Mouse (Mus musculus): ENCODE data around the gene Acnat1.
"Not testable (repeated sequence)": the region's sequence is repeated elsewhere in the genome, so short reads cannot be mapped to it uniquely, and the experiment has no call there.

The Acnat1 gene

DNA sequence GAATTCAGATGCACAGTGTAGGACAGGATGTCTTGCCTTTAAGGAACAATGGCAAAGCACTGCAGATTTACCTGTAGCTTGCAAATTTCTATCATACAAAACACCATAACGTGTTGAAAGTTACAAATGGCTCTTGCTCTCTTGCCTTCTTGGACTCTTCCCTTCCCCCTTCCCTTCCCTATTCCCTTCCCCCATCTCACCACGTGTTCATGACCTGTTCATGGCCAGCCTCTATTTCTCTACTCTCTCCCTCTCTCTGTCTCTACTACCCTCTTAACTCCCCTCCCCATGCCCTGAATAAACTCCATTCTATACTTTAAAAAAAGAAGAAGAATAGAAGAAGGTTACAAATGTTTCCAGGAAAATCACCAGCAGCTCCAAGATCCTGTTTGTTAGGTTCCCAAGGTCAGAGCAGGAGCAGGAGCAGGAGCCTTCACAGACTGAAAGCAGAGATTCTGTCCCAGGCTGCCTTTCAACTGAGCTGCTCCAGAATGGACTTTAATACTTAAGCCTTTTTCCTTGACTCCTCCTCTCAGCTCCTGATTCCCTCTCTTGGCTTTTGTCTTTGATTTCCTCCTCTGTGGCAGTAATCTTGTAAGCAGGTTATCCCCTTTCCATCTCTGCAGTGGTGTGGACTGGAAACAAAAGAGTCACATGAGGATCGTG lies at the start of gene Acnat1:
TSS of gene Acnat1 (minus strand) at position 478 of the 666 bp plus-strand sequence.
- in situ Hi-C loops (cut with MboI; ENCODE audit: low sequenced_read_pairs): no loop called here

DNA sequence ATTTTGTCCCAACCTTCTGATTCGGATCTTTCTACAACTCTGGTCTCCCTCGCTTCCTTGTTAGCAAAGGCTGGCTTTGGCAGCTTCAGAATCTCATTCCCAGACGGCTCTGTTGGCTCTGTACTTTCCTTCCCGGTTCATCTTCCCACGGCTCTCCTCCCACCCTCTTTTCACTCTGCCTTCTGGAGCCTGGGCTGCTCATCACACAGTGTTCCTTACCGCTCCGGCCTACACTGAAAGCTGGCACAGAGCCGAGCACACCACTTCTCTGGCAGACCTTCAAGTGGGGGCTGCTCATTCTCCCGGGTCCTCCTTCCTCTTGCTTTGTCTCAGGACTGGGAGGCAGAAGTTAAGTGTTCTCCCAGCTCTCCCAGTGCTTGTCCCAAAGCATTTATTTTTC lies 48.9 kb upstream of the Acnat1 start:
- in situ Hi-C loops (cut with MboI; ENCODE audit: low sequenced_read_pairs): no loop called here

DNA sequence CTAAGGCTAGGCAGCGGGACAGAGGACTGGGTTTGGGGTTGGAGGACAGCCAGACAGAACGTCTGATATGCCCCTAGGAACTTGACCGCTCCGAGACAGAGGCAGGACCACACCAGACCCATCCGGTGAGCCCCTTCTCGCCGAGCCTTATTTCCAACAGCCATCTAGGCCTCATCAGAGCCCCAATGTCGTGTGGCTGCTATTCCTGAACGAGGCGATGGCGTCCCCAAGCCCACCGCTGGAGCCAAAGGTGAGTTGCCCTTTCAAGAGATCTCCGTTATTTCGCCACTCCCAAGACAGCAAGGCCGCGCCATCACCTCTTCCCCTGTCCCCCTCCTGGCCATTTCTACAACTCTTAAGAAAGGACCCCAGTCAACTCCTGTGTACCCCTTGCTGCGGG lies 47.6 kb upstream of the Acnat1 start:
- in situ Hi-C loops (cut with MboI; ENCODE audit: low sequenced_read_pairs): no loop called here

DNA sequence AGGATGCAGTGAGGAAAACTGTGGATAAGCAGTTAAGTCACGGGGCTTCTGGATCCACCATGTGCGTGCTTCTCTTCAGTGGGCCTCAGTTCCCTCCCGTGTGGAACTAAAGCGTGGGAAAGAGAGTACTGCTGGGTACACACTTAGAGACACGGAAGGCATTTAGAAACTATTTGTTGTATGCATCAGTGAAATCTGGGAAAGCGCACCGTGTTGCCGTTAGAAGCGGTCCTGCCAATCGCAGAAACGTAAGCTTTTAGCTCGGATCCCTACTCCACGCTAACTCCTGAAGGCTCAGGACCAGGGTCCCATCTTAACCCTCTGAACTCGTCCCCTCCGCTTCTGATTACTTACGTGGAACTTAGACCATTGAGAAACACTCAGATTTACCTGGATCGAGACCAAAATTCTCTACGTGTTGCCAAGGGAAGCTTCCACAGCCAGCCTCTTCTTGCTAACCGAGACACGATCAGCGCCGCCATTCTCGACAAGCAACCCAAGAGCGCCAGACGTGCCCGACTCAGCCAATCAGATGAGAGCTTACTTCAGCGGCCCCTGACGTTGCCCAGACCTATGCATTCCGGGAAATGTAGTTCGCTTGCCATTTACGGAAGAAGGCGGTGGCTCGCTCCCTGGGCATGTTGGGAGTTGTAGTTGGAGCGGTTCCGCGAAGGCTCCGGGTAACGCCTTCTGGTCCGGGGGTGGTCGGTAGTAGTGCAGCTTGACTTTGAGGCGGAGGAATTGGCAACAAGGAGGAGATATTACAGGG lies 47.0 kb upstream of the Acnat1 start, which contains the start of the genes Mrpl50 and Zfp189:
TSS of gene Mrpl50 (minus strand) at position 522 of the 769 bp plus-strand sequence.
TSS of gene Zfp189 (plus strand) at position 605 of the 769 bp plus-strand sequence.
- in situ Hi-C loops (cut with MboI; ENCODE audit: low sequenced_read_pairs): no loop called here

DNA sequence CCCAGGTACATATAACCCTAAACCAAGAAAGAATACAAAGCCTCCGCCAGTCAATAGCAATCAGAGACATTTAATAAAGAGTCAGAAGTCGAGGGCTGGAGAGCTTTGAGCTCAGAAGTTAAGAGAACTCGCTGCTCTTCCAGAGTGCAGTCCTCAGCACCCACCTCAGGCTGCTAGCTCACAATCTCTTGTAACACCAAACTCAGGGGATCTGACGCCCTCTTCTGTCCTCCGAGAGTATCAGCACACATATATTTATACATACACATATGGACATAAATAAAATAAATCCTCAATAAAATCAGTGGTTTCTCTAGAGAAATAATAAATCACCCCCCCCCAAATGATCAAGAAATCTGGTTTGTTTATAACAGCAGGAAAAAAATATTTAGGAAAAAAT lies 45.8 kb upstream of the Acnat1 start:
- in situ Hi-C loops (cut with MboI; ENCODE audit: low sequenced_read_pairs): no loop called here

DNA sequence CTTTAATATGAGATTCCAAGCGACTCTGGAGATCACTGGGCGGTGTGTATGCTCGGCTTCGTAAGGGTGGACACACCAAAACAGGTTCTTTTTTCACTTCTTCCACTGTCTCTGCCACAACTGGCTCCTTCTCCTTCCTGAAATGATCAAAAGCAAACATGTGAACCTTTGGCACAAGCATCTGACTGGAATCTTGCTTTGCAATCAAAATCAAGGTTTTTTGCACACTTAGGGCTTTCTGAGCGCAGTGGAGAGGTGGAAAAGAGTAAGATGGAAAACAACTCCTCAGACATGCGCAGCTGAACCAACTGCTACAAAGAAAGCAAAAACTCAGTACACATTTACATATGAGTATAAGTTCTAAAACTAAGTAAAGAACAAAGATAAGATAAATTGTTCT lies 40.7 kb upstream of the Acnat1 start:
- in situ Hi-C loops (cut with MboI; ENCODE audit: low sequenced_read_pairs): no loop called here

DNA sequence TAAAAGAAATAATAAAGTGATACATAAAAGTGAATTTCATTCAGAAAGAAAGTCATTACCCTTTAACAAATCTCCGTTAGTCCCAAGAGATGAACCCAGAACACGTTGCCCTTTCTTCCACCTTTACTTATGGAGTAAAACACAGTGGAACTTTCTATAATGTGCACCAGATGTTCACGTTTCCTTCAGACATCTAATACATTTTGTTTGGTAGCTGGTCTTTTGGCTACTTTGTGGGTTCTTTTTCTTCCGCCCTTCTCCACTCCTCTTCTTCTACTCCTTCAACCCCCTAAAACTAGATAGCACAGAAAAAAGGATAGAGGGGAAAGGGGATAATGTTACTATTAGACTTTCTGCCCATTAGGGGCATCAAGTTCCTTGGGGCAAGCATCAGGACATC lies 38.9 kb upstream of the Acnat1 start:
- in situ Hi-C loops (cut with MboI; ENCODE audit: low sequenced_read_pairs): no loop called here

DNA sequence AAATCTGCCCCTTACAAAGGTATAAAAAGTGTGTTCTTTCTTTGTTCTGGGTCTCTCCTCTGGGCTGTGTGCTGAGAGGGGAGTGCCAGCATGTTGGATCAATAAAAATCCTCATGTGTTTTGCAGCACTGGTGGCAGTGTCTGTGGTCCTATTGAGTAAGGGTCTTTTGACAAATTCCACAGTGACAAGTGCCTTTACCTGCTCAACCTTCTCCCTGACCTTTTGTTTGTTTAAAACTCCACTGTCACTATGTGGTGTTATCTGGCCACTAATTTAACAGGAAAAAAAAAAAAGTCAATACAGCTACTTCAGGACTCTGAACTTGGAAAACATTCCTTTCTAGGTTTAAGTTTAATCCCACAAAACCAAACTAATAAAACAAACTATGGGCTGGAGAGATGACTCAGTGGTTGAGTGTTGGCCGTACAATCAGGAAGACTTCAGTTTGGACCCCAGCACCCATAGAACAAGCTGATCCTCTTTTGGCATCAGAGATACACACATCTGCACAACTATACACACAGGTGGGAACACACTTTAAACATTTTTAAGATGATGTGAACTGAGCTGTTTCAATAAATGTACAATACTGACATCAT lies 36.6 kb upstream of the Acnat1 start:
- in situ Hi-C loops (cut with MboI; ENCODE audit: low sequenced_read_pairs): not testable (repeated sequence)

DNA sequence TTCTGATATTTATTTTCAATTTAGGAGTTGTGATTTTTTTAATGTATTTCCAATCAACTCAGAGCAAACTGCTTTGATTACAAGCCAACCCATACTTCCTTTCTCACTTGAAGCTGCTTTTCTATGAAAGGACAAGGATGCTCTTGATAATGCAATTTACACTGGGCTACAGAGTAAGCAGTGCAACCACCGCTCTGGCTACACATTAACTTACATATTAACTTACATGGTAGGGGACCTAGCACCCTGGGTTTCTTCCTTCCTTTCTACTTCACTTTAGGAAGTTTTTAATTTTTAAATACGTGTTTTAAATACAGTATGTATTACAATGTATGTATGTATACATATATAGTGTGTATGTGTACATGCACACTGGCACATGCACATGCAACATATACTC lies 35.5 kb upstream of the Acnat1 start:
- in situ Hi-C loops (cut with MboI; ENCODE audit: low sequenced_read_pairs): no loop called here

DNA sequence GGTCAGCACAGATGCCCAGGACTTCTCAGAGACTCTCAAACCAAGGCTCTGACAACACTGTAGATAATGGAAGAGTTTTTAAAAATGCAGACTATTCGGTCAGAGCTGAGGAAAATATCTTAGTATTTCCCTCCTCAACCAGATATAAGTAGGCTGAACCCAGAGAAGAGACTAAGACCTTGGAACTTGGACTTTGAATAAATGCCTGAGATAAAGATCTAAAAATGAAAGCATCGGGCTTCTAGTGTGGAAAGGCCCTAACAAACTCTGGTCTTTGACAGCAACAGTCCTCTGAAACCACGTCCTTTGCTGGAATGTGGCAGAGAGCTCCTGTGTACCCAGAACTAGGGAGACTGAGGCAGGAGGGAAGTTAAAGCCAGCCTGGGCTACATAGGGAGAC lies 32.7 kb upstream of the Acnat1 start, which contains the start of gene Baat:
TSS of gene Baat (minus strand) at position 172 of the 400 bp plus-strand sequence.
- in situ Hi-C loops (cut with MboI; ENCODE audit: low sequenced_read_pairs): no loop called here

DNA sequence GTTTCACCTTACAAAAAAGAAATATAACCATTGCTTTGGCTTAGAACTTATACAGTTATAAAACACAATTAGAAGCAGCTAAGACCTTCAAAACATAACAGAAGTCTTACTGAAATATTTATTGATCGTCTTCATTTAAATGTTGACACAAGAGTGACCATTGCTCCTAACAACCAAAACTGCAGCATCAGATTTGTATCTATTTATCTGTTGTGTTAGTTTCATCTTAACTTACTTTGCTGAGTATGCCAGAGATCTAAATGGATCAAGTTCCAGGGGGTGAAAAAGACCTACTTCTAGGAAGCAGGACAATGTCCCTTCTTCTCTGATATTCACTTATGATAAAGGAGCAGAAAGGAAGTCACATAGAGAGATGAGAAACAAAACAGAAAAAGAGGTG lies 29.9 kb upstream of the Acnat1 start:
- in situ Hi-C loops (cut with MboI; ENCODE audit: low sequenced_read_pairs): no loop called here

DNA sequence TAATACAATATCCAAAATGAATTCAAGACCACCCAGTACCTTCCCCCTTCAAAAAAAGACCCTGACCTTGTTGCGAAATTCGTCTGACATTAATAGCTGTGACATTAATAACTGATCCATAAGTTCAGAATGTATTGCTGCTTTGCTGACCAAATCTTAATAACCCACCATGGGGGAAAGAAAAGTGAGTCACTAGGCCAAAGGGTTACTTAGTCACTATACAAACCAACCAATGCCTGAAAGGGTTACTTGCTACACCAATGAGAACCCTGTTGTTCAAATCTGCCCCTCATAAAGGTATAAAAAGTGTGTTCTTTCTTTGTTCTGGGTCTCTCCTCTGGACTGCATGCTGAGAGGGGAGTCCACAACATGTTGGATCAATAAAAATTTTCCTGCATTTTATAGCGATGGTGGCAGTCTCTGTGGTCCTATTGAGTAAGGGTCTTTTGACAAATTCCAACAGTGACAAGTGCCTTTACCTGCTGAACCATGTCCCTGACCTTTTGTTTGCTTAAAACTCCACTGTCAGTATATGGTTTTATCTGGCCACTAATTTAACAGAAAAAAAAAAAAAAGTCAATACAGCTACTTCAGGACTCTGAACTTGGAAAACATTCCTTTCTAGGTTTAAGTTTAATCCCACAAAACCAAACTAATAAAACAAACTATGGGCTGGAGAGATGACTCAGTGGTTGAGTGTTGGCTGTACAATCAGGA lies 12.4 kb upstream of the Acnat1 start:
- in situ Hi-C loops (cut with MboI; ENCODE audit: low sequenced_read_pairs): not testable (repeated sequence)

DNA sequence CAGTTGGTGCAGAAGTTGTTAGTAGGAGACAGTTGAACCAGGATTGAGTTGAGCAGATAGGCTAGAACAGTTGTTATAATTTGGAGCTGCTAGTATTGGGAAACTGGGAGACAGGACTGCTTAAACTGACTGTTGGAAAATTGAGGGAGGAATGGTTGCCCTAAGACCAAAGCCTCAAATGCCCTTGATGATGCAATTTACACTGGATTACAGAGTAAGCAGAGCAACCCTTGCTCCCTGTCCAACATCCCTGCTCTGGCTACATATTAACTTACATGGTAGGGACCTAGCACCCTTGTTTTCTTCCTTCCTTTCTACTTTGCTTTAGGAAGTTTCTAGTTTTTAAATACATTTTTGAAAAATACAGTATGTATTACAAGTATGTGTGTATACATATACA lies 11.7 kb upstream of the Acnat1 start:
- in situ Hi-C loops (cut with MboI; ENCODE audit: low sequenced_read_pairs): no loop called here

DNA sequence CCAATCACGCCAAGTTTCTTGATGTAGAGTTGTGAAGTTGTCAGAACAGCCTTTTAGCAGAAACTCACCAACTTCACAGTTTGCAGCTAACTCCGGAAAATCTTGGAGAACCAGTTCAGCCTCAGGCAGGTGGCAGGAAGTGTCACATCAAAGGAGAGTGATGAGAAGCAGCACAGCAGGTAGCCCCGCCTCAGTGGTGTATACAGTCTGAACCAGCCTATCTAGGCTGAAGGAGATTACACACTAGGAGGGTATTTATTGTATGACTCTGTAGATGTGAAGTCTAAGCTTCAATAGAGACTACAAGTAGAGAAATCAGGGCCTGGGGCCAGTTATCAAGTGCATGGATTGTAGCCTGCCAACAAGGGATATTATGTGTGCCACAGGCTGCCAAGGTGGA lies 7.2 kb upstream of the Acnat1 start:
- in situ Hi-C loops (cut with MboI; ENCODE audit: low sequenced_read_pairs): no loop called here

DNA sequence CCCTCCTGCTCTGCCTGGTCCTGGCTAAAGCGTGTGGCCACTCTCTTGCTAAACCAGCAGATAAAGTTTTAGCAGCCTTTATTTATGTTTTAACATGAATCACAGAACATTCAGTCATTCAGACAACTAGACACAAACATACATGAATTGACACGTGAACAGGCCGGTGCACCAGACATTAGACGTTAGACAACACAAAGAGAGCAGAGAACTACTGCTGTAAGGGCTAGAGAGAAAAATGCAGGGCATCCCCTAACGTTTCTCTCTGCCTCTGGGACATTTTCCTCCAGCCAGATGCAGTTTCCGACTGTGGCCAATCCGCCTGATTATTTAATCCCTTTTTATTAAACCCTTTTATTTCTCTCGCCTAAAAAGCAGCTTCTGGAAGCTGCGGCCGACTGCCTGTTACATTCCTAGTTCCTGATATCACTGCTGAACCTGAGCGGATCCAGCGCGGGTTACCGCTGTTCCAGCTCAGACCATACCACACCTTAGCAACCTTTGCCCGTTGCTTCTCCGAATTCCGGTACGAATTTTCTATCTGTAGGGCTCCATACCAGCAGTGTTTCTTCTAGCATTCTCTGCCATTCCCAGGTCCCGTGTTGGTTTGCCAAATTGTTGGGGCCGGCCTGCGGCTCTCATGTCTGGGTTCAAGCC lies 6.5 kb upstream of the Acnat1 start:
- in situ Hi-C loops (cut with MboI; ENCODE audit: low sequenced_read_pairs): no loop called here

DNA sequence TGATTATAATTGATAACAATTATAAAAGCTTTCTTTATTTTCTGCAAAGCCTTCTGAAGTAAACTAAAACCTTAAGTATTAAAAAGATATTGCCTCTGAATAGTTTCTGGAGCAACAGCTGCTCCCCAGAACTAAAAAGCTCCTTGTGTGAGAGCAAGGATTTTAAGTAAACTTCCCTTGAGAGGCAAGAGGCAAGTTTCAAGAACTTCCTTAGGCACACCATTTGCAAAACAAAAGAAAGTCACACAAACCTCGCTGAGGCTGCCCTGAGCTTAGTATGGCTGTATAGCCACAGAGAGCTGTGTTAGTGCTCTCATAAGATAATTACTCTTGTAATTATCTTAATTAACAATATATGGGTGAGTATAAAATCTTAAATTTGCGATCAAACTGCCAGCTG lies 5.3 kb upstream of the Acnat1 start:
- in situ Hi-C loops (cut with MboI; ENCODE audit: low sequenced_read_pairs): not testable (repeated sequence)

DNA sequence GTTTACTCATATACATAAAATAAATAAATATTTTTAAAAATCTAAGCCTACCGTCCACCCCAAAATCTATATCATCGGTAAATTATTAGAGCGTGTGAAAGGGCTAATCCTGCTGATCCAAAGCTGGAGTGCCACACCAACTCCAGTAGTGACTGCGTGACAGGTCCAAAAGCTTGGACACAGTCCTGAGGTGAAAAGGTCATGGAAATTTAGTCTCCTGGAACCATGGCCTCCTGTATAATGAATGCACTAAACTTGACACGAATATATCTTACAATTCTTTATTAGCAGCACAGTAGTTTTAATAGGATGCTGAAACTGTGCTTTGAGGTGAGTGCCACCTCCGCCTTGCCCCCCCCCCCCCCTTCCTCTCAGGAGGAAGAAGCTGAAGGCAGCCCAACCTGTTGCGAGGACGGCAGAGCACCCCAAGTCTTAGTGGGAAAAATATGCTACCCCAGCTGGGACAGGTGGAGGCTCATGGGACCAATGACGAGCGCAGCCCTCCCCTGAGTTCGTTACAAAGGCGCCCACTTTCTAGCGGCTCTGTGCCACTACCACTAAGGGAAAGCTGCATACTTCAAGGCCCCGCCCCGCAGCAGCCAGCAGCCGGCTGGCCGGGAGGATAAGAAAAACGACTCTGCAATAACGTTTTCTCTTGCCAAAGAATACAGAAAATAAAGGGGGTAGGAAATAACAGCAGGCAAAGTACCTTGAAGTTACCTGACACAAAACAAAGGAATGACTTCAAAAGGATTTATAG lies 4.6 kb upstream of the Acnat1 start:
- in situ Hi-C loops (cut with MboI; ENCODE audit: low sequenced_read_pairs): no loop called here

DNA sequence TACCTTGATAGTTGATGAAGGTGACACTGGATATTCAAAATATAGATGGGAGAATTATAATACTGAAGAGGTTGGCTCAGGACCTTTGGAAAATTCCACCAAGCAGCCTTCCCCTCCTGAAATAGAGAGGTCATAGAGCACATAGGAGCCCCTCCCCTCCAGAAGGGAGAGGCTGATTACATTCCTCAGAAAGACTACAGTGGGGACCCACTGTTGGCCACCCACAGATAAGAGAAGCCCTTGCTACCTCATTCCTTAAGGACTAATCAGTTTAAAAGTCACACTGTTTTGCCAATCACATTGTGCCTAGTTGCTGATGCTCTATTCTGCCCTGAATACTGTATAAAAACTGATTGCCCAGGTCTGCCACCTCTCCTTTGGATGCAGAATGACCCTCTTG lies 871 bp upstream of the Acnat1 start:
- in situ Hi-C loops (cut with MboI; ENCODE audit: low sequenced_read_pairs): no loop called here

DNA sequence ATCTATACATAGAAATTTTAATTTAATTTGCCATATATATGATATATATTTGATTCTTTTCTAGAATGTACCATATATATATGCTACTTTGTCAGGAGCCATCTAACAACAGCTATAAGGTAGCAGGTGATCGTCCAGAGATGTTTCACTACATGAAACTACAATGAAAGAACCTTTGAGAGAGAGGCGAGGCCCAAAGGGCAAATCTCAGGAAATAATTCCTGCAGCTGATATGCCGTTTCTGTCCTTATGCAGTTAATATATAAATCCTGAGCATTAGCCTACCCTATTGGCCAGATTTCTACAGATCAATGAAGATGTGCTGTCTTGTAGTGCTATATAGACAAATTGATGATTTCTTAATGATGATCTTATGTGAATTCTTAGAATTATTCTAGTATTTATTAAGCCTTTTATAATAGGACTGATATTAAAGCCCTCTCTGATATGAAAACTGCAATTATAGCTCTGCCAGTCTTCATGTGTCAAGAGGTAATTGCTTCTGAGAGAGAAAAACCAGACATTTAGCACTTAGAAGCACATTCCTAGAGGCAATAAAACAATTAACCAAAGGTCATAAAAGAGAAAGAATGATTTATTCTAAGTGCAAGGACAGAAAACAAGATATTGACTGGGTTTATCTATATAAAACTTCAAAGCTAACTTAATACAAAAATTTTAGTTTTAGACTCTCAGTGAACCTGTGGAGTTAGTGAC lies 4.1 kb downstream of the Acnat1 start:
- in situ Hi-C loops (cut with MboI; ENCODE audit: low sequenced_read_pairs): no loop called here
